Comparison of ENCODE assay signal across 26 mouse cellular contexts in the genomic region with DNA sequence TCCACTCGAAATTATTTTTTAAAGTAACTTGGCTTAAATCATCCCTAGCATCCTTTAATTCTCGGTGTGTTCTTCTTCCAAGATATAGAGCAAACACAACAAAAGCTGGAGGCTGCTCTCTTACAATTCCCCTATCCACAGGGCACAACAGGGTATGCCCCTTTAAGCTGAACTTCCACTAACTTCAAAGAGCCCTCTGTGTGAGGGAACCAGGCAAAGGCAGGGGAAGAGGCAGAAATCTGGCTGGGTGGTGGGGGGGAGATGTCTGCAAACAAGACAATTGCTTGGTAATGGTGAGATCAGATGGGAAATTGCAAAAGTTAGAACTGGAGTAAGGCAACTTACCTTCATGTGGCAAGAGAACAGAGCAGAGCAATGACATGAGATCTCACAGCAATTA.
DNase-seq lines count a peak whose midpoint lies in the region; ATAC-seq and TF ChIP-seq lines count a peak whose summit lies in the region.
"Had no signal": no experiment of that assay in that cellular context is flagged by ENCODE, and none has a peak within 500 bp of the region (broad histone marks: within the 10 kb centered on the region; RNA-seq: fewer than 3 reads in every experiment).

No protein-coding gene starts in this region.

- H3K27ac ChIP-seq in hindbrain, embryonic 11.5 days (ENCODE audit: low read depth, low read length), result no peak overlapping the region
- H3K27ac ChIP-seq in hindbrain, postnatal 0 days, result no peak overlapping the region
- H3K27ac ChIP-seq in embryonic facial prominence, embryonic 10.5 days (replicated peaks), result no peak overlapping the region
- no peak overlapping the region for H3K27ac ChIP-seq in thymus, adult 2 months (ENCODE audit: control insufficient read depth, insufficient read depth, low read length)
- H3K27ac ChIP-seq: heart, embryonic 13.5 days; hindbrain, embryonic 14.5 days; kidney, postnatal 0 days; left cerebral cortex, adult 2 months; liver, embryonic 15.5 days; lung, embryonic 15.5 days; stomach, embryonic 15.5 days had no signal

- no peak for ATAC-seq in hindbrain, embryonic 11.5 days (ENCODE audit: low FRiP score)
- no peak for ATAC-seq in hindbrain, postnatal 0 days
- ATAC-seq: Patski had no signal

- H3K9me3 ChIP-seq in hindbrain, embryonic 11.5 days (ENCODE audit: control insufficient read depth, low read length), result no peaks in the 10 kb centered on the region
- no peaks in the 10 kb centered on the region for H3K9me3 ChIP-seq in hindbrain, postnatal 0 days (ENCODE audit: low read length)
- no peaks in the 10 kb centered on the region for H3K9me3 ChIP-seq in embryonic facial prominence, embryonic 10.5 days
- H3K9me3 ChIP-seq: heart, embryonic 13.5 days; liver, embryonic 15.5 days; lung, embryonic 15.5 days; stomach, embryonic 15.5 days had no signal

- no peak overlapping the region for H3K9ac ChIP-seq in hindbrain, embryonic 11.5 days (ENCODE audit: low read depth, low read length)
- no peak overlapping the region for H3K9ac ChIP-seq in hindbrain, postnatal 0 days (replicated peaks; ENCODE audit: low read length)
- H3K9ac ChIP-seq: heart, embryonic 13.5 days; hindbrain, embryonic 14.5 days; liver, embryonic 15.5 days; lung, embryonic 15.5 days; stomach, embryonic 15.5 days had no signal

- no peak overlapping the region for H3K4me2 ChIP-seq in hindbrain, embryonic 11.5 days (replicated peaks; ENCODE audit: low read depth, low read length)
- H3K4me2 ChIP-seq in hindbrain, postnatal 0 days (ENCODE audit: low read depth, low read length), result no peak overlapping the region
- H3K4me2 ChIP-seq: heart, embryonic 13.5 days; hindbrain, embryonic 14.5 days; liver, embryonic 15.5 days; lung, embryonic 15.5 days; stomach, embryonic 15.5 days had no signal

- no peak for TF ChIP-seq POLR2A in thymus, adult 2 months (IDR thresholded peaks at IDR 0.05; ENCODE audit: control insufficient read depth, extremely low read depth, insufficient read depth, low read length, poor library complexity)

- WGBS in hindbrain, embryonic 11.5 days, result 47% methylated on average over 2 of the region's 2 CpGs
- 36% methylated on average over 2 of the region's 2 CpGs for WGBS in hindbrain, postnatal 0 days
- WGBS in embryonic facial prominence, embryonic 10.5 days, result 51% methylated on average over 2 of the region's 2 CpGs
- 70% methylated on average over 2 of the region's 2 CpGs for WGBS in thymus, adult 2 months

- no peaks in the 10 kb centered on the region for H3K27me3 ChIP-seq in hindbrain, embryonic 11.5 days (ENCODE audit: control insufficient read depth, insufficient read depth, low read length)
- no peaks in the 10 kb centered on the region for H3K27me3 ChIP-seq in hindbrain, postnatal 0 days (ENCODE audit: insufficient read depth, low read length)
- no peaks in the 10 kb centered on the region for H3K27me3 ChIP-seq in embryonic facial prominence, embryonic 10.5 days (replicated peaks; ENCODE audit: low read depth, poor library complexity, severe bottlenecking)
- no peaks in the 10 kb centered on the region for H3K27me3 ChIP-seq in thymus, adult 2 months (ENCODE audit: control insufficient read depth, insufficient read depth, low read length)
- H3K27me3 ChIP-seq: heart, embryonic 13.5 days; liver, embryonic 15.5 days; lung, embryonic 15.5 days; stomach, embryonic 15.5 days had no signal

- peak; percentile 4 for DNase-seq in hindbrain, embryonic 11.5 days (ENCODE audit: low spot score)
- DNase-seq in hindbrain, postnatal 0 days (ENCODE audit: low spot score), result no peak
- peak; percentile 14 for DNase-seq in embryo, embryonic 10 days (ENCODE audit: low spot score)
- peak; percentile 13 for DNase-seq in embryonic facial prominence, embryonic 10.5 days (ENCODE audit: low spot score)
- peak; percentile 49 for DNase-seq in mesoderm, embryonic 11.5 days (ENCODE audit: low read depth, low spot score)
- no peak for DNase-seq in thymus, adult 2 months
- DNase-seq in MN1 (ENCODE audit: low spot score), result no peak
- DNase-seq: cerebellum, adult 18-20 months; cerebellum, postnatal 14 days; gastrocnemius, postnatal 10 days; heart, adult 11 months; heart, postnatal 14 days; kidney, adult 2 months; layer of hippocampus, adult 9-11 months; liver; lung, postnatal 4 days; thymus, adult 18-20 months had no signal

- no peak overlapping the region for H3K4me3 ChIP-seq in hindbrain, embryonic 11.5 days (ENCODE audit: low read depth, low read length)
- H3K4me3 ChIP-seq in hindbrain, postnatal 0 days (ENCODE audit: low read length), result no peak overlapping the region
- no peak overlapping the region for H3K4me3 ChIP-seq in embryonic facial prominence, embryonic 10.5 days
- H3K4me3 ChIP-seq in thymus, adult 2 months (ENCODE audit: control insufficient read depth, insufficient read depth, low read length), result no peak overlapping the region
- H3K4me3 ChIP-seq: heart, embryonic 13.5 days; left cerebral cortex, adult 2 months; liver, embryonic 15.5 days; lung, embryonic 15.5 days; myocyte; stomach, embryonic 15.5 days had no signal

- no peak for TF ChIP-seq CTCF in hindbrain, postnatal 0 days (IDR thresholded peaks at IDR 0.05; ENCODE audit: low read depth)
- TF ChIP-seq CTCF in thymus, adult 2 months (IDR thresholded peaks at IDR 0.05; ENCODE audit: borderline replicate concordance, control insufficient read depth, extremely low read depth, insufficient read depth, low read length, poor library complexity), result no peak

- no peaks in the 10 kb centered on the region for H3K4me1 ChIP-seq in hindbrain, embryonic 11.5 days (replicated peaks; ENCODE audit: control insufficient read depth, insufficient read depth, low read length)
- H3K4me1 ChIP-seq in hindbrain, postnatal 0 days (ENCODE audit: insufficient read depth, low read length), result no peaks in the 10 kb centered on the region
- H3K4me1 ChIP-seq in embryonic facial prominence, embryonic 10.5 days, result peaks cover 3% of the 10 kb centered on the region; the same call in 1 of the 2 replicates
- no peaks in the 10 kb centered on the region for H3K4me1 ChIP-seq in thymus, adult 2 months (replicated peaks; ENCODE audit: control insufficient read depth, insufficient read depth, low read length)
- H3K4me1 ChIP-seq: heart, embryonic 13.5 days; liver, embryonic 15.5 days; lung, embryonic 15.5 days; stomach, embryonic 15.5 days had no signal

- no peaks in the 10 kb centered on the region for H3K36me3 ChIP-seq in hindbrain, embryonic 11.5 days (ENCODE audit: control insufficient read depth, insufficient read depth, low read length)
- no peaks in the 10 kb centered on the region for H3K36me3 ChIP-seq in hindbrain, postnatal 0 days (ENCODE audit: insufficient read depth, low read length)
- H3K36me3 ChIP-seq in embryonic facial prominence, embryonic 10.5 days (replicated peaks), result no peaks in the 10 kb centered on the region
- no peaks in the 10 kb centered on the region for H3K36me3 ChIP-seq in thymus, adult 2 months (ENCODE audit: control insufficient read depth, insufficient read depth, low read length)
- H3K36me3 ChIP-seq: heart, embryonic 13.5 days; liver, embryonic 15.5 days; lung, embryonic 15.5 days; stomach, embryonic 15.5 days had no signal

Comparison
In these comparisons a context has a peak if more than half of its experiments do, and no peak if none do; other contexts are left out.
1. DNase-seq: peak in hindbrain, embryonic 11.5 days (single experiment), embryo, embryonic 10 days (single experiment), embryonic facial prominence, embryonic 10.5 days (single experiment) and mesoderm, embryonic 11.5 days (single experiment); none in hindbrain, postnatal 0 days (single experiment), thymus, adult 2 months (single experiment) and MN1 (single experiment).